Mouse (Mus musculus) 3134 (cell line): ENCODE results near the gene Bbof1.

ENCODE experiments used
- DNase-seq: peaks from one replicate; pipeline ENCODE4 v3.0.0-alpha.2; 2011; ENCODE audit warnings: low spot score; ENCODE audit not compliant: insufficient read length; ENCODE audit errors: extremely low read depth

Gene Bbof1

GRCm38 (mm10) chr12:84399663-84400062 is 9.2 kb upstream of the Bbof1 start:
- DNase-seq, result no peak

GRCm38 (mm10) chr12:84400068-84400467 is 8.8 kb upstream of the Bbof1 start:
- no peak for DNase-seq

GRCm38 (mm10) chr12:84400653-84401052 is 8.2 kb upstream of the Bbof1 start:
- no peak for DNase-seq

- DNase-seq, result no peak
Observed at GRCm38 (mm10) chr12:84402923-84403322, 5.9 kb upstream of the Bbof1 start.

GRCm38 (mm10) chr12:84404541-84404940 is 4.3 kb upstream of the Bbof1 start:
- no peak for DNase-seq

GRCm38 (mm10) chr12:84407259-84407658 is 1.6 kb upstream of the Bbof1 start:
- DNase-seq, result no peak

- no peak for DNase-seq
Observed at GRCm38 (mm10) chr12:84407874-84408818, 725 bp upstream of the Bbof1 start.

- DNase-seq, result no peak
Observed at GRCm38 (mm10) chr12:84416834-84417604, 8.1 kb downstream of the Bbof1 start, which contains the start of gene Rnf113a2. TSS of gene Rnf113a2 (plus strand) at chr12:84417196.

GRCm38 (mm10) chr12:84417605-84417922 is 8.7 kb downstream of the Bbof1 start:
- no peak for DNase-seq

GRCm38 (mm10) chr12:84423990-84424389 is 15.1 kb downstream of the Bbof1 start:
- no peak for DNase-seq

- no peak for DNase-seq
Observed at GRCm38 (mm10) chr12:84429825-84430224, 21.0 kb downstream of the Bbof1 start.

GRCm38 (mm10) chr12:84438697-84439096 is 29.8 kb downstream of the Bbof1 start:
- no peak for DNase-seq

GRCm38 (mm10) chr12:84442526-84442925 is 33.7 kb downstream of the Bbof1 start:
- DNase-seq, result no peak

- DNase-seq, result no peak
Observed at GRCm38 (mm10) chr12:84447386-84447785, 38.5 kb downstream of the Bbof1 start.

- DNase-seq, result no peak
Observed at GRCm38 (mm10) chr12:84448181-84448580, 39.3 kb downstream of the Bbof1 start.

GRCm38 (mm10) chr12:84449887-84450286 is 41.0 kb downstream of the Bbof1 start:
- DNase-seq, result no peak

GRCm38 (mm10) chr12:84450351-84450717 is 41.5 kb downstream of the Bbof1 start:
- DNase-seq, result no peak

- DNase-seq, result peak; percentile 91
Observed at GRCm38 (mm10) chr12:84450718-84451646, 42.1 kb downstream of the Bbof1 start, which contains the start of the genes Aldh6a1 and Lin52. TSS of gene Aldh6a1 (minus strand) at chr12:84451004. TSS of gene Lin52 (plus strand) at chr12:84451422.

GRCm38 (mm10) chr12:84451801-84452200 is 42.9 kb downstream of the Bbof1 start:
- DNase-seq, result no peak

- no peak for DNase-seq
Observed at GRCm38 (mm10) chr12:84456911-84457310, 48.0 kb downstream of the Bbof1 start.

GRCm38 (mm10) chr12:84459845-84460244 is 51.0 kb downstream of the Bbof1 start:
- no peak for DNase-seq
